Mouse (Mus musculus) liver, adult 2 months (tissue): ENCODE results near the gene Cdhr4.
A peak's percentile ranks its signal among the peaks of the same experiment; 100 is the strongest.

Experiments used
- CTCF ChIP-seq: fragments of 200-500 bp; IDR thresholded peaks from 2 replicates; pipeline ENCODE4 v1.5.1; 2011; ENCODE audit warnings: low read depth, low read length, control low read depth
- POLR2A ChIP-seq: fragments of 200-500 bp; IDR thresholded peaks from 2 replicates; pipeline ENCODE4 v1.6.1; 2011; ENCODE audit warnings: low read length, control low read depth; ENCODE audit not compliant: insufficient read depth; ENCODE audit errors: extremely low read depth

GRCm38 (mm10) chr9:107961881-107962280 is 30.4 kb upstream of the Cdhr4 start:
- no peak for TF ChIP-seq POLR2A
- peak; percentile 25; the same call in 1 of the 2 replicates for TF ChIP-seq CTCF
